Mouse (Mus musculus) limb, embryonic 10.5 days (tissue): ENCODE data around the gene Fancc. TPM values are rescaled to one million over a fixed set of nuclear protein-coding genes. Genes with fewer than 3 reads are reported as not detected.

Source experiments
- DNase-seq: peaks from one replicate; pipeline ENCODE4 v3.0.0-alpha.2; 2017; ENCODE audit warnings: low spot score
- H3K27ac ChIP-seq: fragments of 300-500 bp; sonication (generic); 2 replicates; pipeline ENCODE4 v1.5.1; 2016; ENCODE audit warnings: mild to moderate bottlenecking
- H3K27me3 ChIP-seq: fragments of 300-500 bp; sonication (generic); 2 replicates; pipeline ENCODE4 v1.6.1; 2016; ENCODE audit warnings: low read depth, mild to moderate bottlenecking; ENCODE audit not compliant: poor library complexity, severe bottlenecking
- H3K36me3 ChIP-seq: fragments of 300-500 bp; sonication (generic); 2 replicates; pipeline ENCODE4 v1.6.1; 2016; ENCODE audit warnings: mild to moderate bottlenecking, moderate library complexity
- H3K4me1 ChIP-seq: fragments of 300-500 bp; sonication (generic); 2 replicates; pipeline ENCODE4 v1.6.1; 2016
- H3K4me3 ChIP-seq: fragments of 300-500 bp; sonication (generic); 2 replicates; pipeline ENCODE4 v1.5.1; 2016; ENCODE audit warnings: mild to moderate bottlenecking, moderate library complexity
- H3K9me3 ChIP-seq: fragments of 300-500 bp; sonication (generic); replicated peaks from 2 replicates; pipeline ENCODE4 v1.6.1; 2016; ENCODE audit warnings: mild to moderate bottlenecking
- WGBS: fragments of 180-500 bp; shearing (Covaris S2); methylation state at CpG from one replicate; pipeline ENCODE4 v1.1.7; 2016; 5-methylcytosine and 5-hydroxymethylcytosine counted together
- polyA plus RNA-seq: library from polyadenylated mRNA; unstranded; fragments of >200 nt; fragmentation: Nextera tagmentation; extraction: Ambion mirVana; gene quantifications from 2 replicates; pipeline ENCODE4 v1.2.1, GENCODE M21; 2016

Fancc gene
- polyA plus RNA-seq, 1 experiment from 2014 or later = 27.0 TPM

DNA sequence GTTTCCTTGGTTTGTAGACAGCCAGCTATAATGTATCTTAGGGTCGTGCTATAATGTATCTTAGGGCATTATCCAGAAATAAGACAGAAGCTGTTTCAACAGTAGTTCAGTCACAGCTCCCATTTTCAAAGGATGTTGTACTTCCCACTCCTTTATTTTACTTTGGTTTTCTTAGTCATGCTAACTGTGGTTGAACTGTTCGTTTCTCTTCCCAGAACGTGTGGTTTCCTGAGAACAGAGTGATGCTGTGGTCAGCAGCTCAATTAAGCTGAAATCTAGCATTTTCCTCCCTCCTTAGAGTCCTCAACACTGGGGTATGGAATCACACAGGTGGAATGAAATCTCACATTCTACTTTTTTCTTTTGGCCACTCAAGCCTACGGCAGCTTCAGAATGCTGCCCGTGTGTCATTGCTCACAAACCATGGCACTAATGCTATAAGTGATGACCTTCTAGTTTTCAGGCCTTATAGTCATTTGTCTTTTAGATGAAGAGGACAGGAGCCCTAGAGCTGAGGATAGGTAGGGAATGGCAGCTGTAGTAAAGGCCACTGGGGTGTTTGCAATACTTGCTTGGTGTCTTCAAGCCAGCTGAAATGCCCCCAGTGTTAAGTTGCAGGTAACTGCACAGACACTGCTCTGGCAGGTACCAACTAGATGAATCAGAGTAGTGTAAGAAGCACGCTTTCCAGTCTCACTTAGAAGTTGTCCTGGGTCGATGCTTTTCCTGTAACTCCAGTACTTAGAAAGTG, 243.0 kb downstream of the Fancc start:
- no peak overlapping the region for H3K4me3 ChIP-seq
- DNase-seq = no peak
- no peaks in the 10 kb centered on the region for H3K9me3 ChIP-seq
- no peaks in the 10 kb centered on the region for H3K27me3 ChIP-seq
- H3K36me3 ChIP-seq = peaks cover 77% of the 10 kb centered on the region
- H3K27ac ChIP-seq = no peak overlapping the region
- peaks cover 54% of the 10 kb centered on the region for H3K4me1 ChIP-seq
- 94% methylated on average over 7 of the region's 7 CpGs for WGBS

DNA sequence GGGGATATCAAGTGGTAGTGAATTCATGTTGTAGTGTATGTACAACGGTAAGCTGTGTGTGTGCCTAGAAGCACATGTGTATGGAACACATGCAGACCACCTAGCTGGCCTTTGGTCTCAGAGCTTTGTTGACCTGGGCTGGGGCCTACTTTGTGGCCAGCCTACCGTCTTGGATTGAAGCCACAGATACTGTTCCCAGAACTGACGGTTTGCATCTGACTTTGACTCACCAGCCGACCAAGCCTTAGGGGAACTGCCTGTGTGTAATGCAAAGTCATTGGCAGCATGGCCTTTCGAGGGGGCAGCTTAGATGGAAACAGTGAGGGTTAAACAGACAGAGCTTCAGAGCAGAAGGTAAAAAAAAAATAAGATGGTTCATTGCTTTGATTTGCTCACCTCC, 243.9 kb downstream of the Fancc start:
- Histone ChIP-seq H3K36me3 (peaks cover 84% of the 10 kb centered on the region), H3K9me3 (no peaks in the 10 kb centered on the region), H3K27ac (no peak overlapping the region), H3K4me3 (no peak overlapping the region), H3K4me1 (peaks cover 47% of the 10 kb centered on the region), H3K27me3 (no peaks in the 10 kb centered on the region)
- WGBS = 90% methylated on average over 5 of the region's 5 CpGs
- no peak for DNase-seq

DNA sequence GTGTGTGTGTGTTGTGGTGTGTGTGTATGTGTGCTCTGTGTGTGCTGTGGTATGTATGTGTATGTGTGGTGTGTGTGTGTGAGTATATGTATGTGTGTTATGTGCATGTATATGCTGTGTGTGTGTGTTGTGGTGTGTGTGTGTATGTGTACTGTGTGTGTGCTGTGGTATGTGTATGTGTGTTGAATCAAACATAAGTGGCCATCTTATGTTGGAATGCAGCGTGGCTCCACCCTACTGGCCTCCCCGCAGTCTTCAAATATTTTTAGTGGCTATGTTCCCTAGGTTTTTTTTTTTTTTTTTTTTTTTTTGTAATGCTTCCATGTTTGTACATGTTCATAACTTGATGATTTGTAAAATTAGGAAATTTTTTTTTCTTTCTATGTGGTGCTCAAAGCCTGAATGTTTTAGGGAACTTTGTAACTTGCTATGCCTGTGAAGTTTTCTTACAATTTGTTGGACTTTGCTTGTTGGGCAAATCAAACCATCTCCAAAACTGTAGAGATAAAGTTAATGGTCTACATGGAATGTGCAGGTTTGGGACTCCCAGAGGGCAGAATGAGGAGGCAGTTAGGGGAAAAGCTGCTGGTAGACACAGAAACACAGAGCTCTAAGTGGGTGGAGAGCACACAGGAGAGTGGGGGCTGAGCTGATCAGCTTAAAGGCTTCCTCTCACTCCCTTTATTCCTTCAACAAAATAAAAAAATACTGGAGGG, 244.6 kb downstream of the Fancc start:
- Histone ChIP-seq H3K4me3 (no peak overlapping the region), H3K9me3 (no peaks in the 10 kb centered on the region), H3K36me3 (peaks cover 85% of the 10 kb centered on the region), H3K27me3 (no peaks in the 10 kb centered on the region), H3K4me1 (peaks cover 44% of the 10 kb centered on the region), H3K27ac (no peak overlapping the region)
- no peak for DNase-seq
- 100% methylated on average over 2 of the region's 2 CpGs for WGBS

GRCm38 (mm10) chr13:63251118-63251889, 245.8 kb downstream of the Fancc start:
- Histone ChIP-seq H3K36me3 (peaks cover 76% of the 10 kb centered on the region), H3K27ac (no peak overlapping the region; the same call in 1 of the 2 replicates), H3K27me3 (no peaks in the 10 kb centered on the region), H3K4me1 (peaks cover 56% of the 10 kb centered on the region), H3K4me3 (no peak overlapping the region), H3K9me3 (no peaks in the 10 kb centered on the region)
- no peak for DNase-seq
- WGBS = 82% methylated on average over 12 of the region's 12 CpGs

- Histone ChIP-seq H3K9me3 (no peaks in the 10 kb centered on the region), H3K4me3 (no peak overlapping the region), H3K27ac (no peak overlapping the region), H3K4me1 (peaks cover 56% of the 10 kb centered on the region), H3K36me3 (peaks cover 70% of the 10 kb centered on the region), H3K27me3 (no peaks in the 10 kb centered on the region)
- no peak for DNase-seq
- 94% methylated on average over 8 of the region's 8 CpGs for WGBS
Observed at GRCm38 (mm10) chr13:63250441-63250980, 246.6 kb downstream of the Fancc start.

GRCm38 (mm10) chr13:63249741-63250431, 247.2 kb downstream of the Fancc start:
- Histone ChIP-seq H3K9me3 (no peaks in the 10 kb centered on the region), H3K4me3 (no peak overlapping the region), H3K36me3 (peaks cover 67% of the 10 kb centered on the region), H3K27ac (no peak overlapping the region; the same call in 1 of the 2 replicates), H3K4me1 (peaks cover 56% of the 10 kb centered on the region), H3K27me3 (no peaks in the 10 kb centered on the region)
- 88% methylated on average over 8 of the region's 8 CpGs for WGBS
- no peak for DNase-seq

DNA sequence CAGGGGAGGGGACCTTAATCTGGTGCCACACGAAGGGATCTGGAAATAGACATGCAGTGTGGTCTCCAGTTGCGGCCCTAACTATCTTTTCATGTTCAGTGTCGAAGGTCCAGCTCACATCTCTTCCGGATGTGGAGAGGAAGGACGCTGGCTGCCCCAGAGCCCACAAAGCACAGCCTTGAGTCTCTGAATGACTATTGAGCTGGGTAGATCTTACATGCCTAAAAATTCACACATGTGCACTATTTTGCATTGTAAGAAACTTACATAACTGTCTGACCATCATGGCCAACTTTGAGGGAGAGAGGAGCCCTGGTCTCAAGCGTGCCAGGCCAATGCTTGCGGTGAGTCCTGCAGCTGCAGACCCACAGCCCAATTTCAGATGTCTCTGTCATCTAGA, 247.9 kb downstream of the Fancc start:
- no peaks in the 10 kb centered on the region for H3K27me3 ChIP-seq
- no peak overlapping the region for H3K4me3 ChIP-seq
- peaks cover 63% of the 10 kb centered on the region for H3K4me1 ChIP-seq
- H3K27ac ChIP-seq = no peak overlapping the region
- no peak for DNase-seq
- H3K9me3 ChIP-seq = no peaks in the 10 kb centered on the region
- peaks cover 63% of the 10 kb centered on the region for H3K36me3 ChIP-seq
- 91% methylated on average over 7 of the region's 7 CpGs for WGBS

DNA sequence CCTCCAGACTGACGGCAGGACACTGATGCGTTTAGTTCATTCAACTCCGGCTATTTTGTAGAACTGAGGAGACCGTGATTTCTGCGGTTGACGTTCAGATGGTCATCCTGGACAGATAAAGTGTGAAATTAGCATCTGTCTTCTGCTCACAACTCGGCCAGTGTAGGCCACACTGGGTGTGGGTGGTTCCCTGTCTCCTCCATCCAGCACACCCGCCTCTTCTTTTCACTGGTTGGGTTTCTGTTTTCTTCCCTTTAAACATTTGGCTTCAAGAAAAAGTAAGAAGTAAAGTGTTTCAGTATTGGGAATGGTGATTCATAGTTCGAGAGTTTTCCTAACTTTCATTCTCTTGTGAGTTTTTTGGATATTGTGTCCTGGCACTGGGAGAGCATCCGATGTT, 248.8 kb downstream of the Fancc start:
- Histone ChIP-seq H3K4me1 (peaks cover 70% of the 10 kb centered on the region), H3K36me3 (peaks cover 60% of the 10 kb centered on the region), H3K27me3 (no peaks in the 10 kb centered on the region), H3K27ac (no peak overlapping the region), H3K9me3 (no peaks in the 10 kb centered on the region), H3K4me3 (no peak overlapping the region)
- WGBS = 94% methylated on average over 10 of the region's 10 CpGs
- no peak for DNase-seq

DNA sequence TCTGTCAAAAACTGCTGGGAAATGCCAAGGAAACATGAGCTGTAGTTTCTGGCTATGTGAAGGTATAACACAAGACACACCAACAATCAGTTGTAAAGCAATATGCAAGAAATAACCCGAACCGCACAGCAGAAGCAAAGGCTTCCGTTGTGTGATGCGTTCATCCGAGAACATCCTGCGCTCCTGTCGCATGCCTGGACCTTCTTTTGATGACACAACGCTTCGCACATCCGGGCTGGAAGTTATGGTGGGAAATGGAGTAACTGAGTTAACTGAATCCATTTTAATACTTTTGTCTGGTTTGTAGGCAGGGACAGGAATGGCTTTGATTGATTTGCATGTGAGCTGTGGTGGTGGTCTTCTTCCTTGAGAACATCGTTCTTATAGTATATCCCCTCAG, 249.4 kb downstream of the Fancc start:
- DNase-seq = no peak
- no peak overlapping the region for H3K27ac ChIP-seq
- no peaks in the 10 kb centered on the region for H3K9me3 ChIP-seq
- H3K4me1 ChIP-seq = peaks cover 77% of the 10 kb centered on the region
- no peaks in the 10 kb centered on the region for H3K27me3 ChIP-seq
- H3K36me3 ChIP-seq = peaks cover 57% of the 10 kb centered on the region
- H3K4me3 ChIP-seq = no peak overlapping the region
- 93% methylated on average over 11 of the region's 11 CpGs for WGBS

GRCm38 (mm10) chr13:63247041-63247440, 250.0 kb downstream of the Fancc start:
- no peaks in the 10 kb centered on the region for H3K27me3 ChIP-seq
- DNase-seq = no peak
- no peak overlapping the region for H3K27ac ChIP-seq
- H3K9me3 ChIP-seq = no peaks in the 10 kb centered on the region
- H3K36me3 ChIP-seq = peaks cover 62% of the 10 kb centered on the region
- 54% methylated on average over 7 of the region's 7 CpGs for WGBS
- no peak overlapping the region for H3K4me3 ChIP-seq
- peaks cover 83% of the 10 kb centered on the region for H3K4me1 ChIP-seq

DNA sequence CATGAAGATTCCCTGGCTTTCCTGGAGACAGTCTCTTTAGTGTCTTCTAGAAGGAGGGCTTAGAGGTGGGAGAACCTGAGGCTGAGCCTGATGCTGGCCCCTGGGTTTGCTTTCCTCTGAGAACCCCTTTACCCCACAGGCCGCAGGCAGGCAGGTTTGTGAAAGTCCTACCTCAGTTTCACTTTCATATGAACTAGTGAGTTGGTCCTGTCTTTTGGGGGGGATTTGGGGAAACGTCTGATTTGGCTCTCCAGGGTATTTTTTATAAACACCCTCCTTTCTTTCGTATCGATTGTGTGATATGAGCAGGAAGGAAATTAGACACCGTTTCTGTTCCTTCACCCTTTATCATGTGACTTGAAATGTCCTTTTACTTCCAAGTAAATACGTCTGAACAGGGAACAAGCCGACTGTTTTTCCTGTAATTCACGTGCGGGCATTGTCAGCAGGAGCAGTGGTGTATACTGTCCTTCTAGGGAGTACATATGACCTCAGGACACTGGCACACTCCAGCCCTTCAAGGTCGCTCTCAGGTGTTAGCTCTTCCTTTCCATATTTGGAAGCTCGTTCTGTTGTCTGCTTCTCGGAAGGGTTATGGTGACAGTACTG, 250.6 kb downstream of the Fancc start:
- peak overlapping the region; percentile 53; the same call in 1 of the 2 replicates for H3K27ac ChIP-seq
- no peaks in the 10 kb centered on the region for H3K27me3 ChIP-seq
- peaks cover 87% of the 10 kb centered on the region for H3K4me1 ChIP-seq
- no peak overlapping the region for H3K4me3 ChIP-seq
- H3K36me3 ChIP-seq = peaks cover 61% of the 10 kb centered on the region
- WGBS = 79% methylated on average over 12 of the region's 12 CpGs
- H3K9me3 ChIP-seq = no peaks in the 10 kb centered on the region
- no peak for DNase-seq

DNA sequence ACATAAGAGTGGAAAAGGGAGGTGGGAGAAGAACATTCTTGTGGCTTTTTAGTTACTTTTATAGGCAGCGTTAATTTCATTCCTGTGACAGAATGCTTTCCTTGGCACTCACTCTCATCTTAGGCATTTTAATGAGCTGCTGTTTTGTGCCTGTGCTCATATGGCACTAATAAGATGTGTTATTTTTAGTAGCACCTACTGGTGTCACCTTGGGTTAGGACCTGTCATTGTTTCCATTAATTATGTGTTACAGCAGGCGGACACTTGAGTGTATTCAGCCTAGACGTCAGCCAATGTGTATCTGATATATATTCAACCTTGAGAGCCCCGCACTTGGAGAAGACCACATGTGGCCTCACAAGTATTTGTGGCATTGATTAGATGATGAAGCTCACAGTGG, 251.3 kb downstream of the Fancc start:
- Histone ChIP-seq H3K27me3 (no peaks in the 10 kb centered on the region), H3K4me3 (no peak overlapping the region), H3K4me1 (peaks cover 87% of the 10 kb centered on the region), H3K36me3 (peaks cover 57% of the 10 kb centered on the region), H3K27ac (peak overlapping the region; percentile 76), H3K9me3 (no peaks in the 10 kb centered on the region)
- no peak for DNase-seq
- WGBS = 32% methylated on average over 4 of the region's 4 CpGs
